Mouse (Mus musculus) testis, adult 2 months (tissue): ENCODE data around the gene Slc2a2.

Source experiments
- CTCF ChIP-seq: fragments of 200-500 bp; IDR thresholded peaks from 2 replicates; pipeline ENCODE4 v1.5.1; 2012; ENCODE audit warnings: low read depth, mild to moderate bottlenecking, inconsistent platforms, low read length, moderate library complexity; ENCODE audit not compliant: control insufficient read depth, insufficient read depth, insufficient replicate concordance
- POLR2A ChIP-seq: fragments of 200-500 bp; IDR thresholded peaks from 2 replicates; pipeline ENCODE4 v1.6.1; 2012; ENCODE audit warnings: low read depth, mild to moderate bottlenecking, inconsistent platforms, low read length, moderate library complexity; ENCODE audit not compliant: control insufficient read depth

GRCm38 (mm10) chr3:28775958-28776357 lies 78.3 kb downstream of the Slc2a2 start:
- TF ChIP-seq CTCF, result no peak
- no peak for TF ChIP-seq POLR2A
